Mouse (Mus musculus): Measurements from ENCODE around the gene 4930404H24Rik.

Gene 4930404H24Rik

GRCm38 (mm10) chr2:153511562-153511961 is 19.0 kb downstream of the 4930404H24Rik start:
- no peak for DNase-seq (ENCODE audit: low spot score)

DNA sequence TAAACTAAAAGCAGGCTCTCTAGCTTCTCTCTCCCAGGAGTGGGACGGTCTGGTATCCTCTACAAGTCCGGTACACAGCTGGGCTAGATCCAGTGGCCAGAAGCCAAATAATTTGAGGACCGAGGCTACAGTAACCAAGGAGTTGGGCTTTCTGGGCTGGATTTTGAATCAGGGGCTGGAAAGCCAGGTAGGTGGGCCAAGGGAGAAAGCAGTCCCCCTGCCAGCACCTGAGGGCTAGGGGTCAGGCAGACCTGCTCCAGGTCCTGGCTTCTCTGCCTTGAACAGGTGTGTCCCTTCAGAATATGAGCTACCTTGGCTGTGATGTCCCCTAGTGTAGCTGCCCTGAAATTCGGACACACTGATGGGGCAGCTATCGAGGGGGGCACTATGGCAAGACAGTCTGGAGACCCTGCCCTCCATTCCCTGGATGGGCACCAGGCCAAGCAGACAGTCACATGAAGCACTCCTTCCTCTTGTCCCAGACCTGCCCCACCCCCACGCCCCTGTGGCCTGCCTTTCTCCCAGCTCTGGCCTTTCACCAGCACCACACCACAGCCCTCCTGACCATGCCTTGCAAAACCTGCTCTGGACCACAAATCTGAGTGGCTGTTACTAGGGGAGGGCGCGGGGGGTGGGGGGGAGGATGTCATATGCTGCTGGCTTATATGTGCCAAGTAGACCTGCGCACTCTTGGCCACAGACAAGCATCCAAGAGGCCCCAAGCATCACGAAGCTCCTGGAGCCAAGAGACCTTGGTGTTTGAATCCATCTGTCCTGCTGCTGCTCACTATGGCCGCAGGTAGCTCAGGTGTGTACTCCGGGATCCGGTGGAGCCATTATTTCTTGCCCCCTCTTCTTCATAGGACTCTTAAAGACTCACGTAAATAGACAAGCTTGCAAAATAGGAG is 20.1 kb downstream of the 4930404H24Rik start:
- DNase-seq (ENCODE audit: low spot score), result no peak

DNA sequence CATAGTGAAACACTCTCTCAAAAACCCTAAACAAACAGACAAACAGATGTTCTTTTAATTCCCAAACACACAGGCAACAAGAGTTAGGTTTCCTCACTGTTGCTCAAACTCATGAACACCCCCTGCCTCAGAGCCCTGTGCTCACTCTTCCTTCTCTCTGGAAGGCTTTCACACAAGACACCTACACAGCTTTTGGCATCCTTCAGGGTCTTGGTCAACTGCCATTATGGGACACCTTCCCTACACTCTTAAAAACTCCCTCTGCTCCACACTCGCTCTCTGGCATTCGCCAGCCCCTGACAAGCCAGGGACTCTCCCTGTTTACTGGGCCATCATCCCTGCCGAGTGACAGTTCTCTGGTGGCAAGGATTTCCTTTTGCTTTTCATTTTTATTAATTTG is 21.4 kb downstream of the 4930404H24Rik start:
- DNase-seq (ENCODE audit: low spot score), result no peak

- no peak for DNase-seq (ENCODE audit: low spot score)
These were observed 22.1 kb downstream of the 4930404H24Rik start for GRCm38 (mm10) chr2:153514497-153515380.

- DNase-seq (ENCODE audit: low spot score), result no peak
These were observed 23.0 kb downstream of the 4930404H24Rik start for GRCm38 (mm10) chr2:153515582-153515981.

DNA sequence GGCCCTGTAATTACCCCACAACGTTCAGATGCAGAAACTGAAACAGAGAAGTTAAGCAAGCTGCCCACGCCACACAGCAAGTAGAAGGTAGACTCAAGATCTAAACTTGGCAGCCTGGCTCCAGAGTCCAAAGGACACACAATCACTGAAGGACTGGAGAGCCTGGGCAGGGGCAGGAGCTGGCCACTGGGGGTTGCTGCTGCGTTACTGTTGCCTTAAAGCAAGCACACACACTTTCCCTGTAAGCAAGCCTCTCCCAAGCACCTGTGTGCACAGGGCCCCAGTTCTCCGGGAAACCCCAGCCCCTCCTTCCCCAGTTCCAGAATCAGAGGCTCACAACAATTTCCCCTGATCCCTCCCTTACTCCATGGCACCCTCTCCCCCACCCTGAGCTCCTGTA is 24.4 kb downstream of the 4930404H24Rik start:
- DNase-seq (ENCODE audit: low spot score), result no peak

DNA sequence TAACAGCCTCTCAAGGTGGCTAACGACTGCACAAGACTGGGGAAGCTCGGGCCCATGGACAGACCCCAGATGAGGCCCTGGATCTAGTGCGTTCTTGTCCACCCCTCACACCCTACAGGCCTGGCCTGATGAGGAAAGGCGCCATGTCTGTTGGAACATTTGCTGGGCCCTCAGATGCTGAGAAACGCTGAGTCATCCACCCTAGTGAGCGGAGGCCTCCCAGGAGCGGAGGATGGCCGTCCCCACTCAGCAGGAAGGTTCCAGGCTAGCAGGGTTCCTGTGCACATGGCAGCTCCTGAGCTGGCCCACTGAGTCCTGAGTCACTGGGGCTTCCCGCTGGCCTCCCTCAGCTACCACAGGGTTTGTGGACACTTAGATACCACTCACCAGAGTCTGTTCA is 27.5 kb downstream of the 4930404H24Rik start:
- no peak for DNase-seq (ENCODE audit: low spot score)

DNA sequence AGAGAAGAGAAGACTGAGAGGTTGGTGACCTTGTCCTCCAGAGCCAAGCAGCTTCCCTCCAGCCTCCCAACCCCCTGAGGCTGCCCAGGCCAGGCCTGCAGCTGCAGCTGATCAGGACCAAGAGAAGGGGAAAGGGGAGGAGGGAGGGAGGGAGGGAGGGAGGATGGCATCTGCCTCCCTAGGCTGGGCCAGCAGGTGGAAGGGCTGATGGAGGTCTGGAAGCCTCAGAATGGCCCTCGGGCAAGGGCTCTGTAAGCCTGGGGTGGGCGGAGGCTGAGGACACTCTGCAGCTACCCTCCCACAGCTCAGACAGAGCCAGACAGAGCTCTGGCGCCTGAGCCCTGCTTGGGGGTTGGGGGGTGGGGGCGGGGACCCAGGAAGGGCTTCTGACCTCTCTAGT is 29.7 kb downstream of the 4930404H24Rik start:
- no peak for DNase-seq (ENCODE audit: low spot score)

- DNase-seq (ENCODE audit: low spot score), result no peak
These were observed 30.6 kb downstream of the 4930404H24Rik start for GRCm38 (mm10) chr2:153523143-153523542.

GRCm38 (mm10) chr2:153523656-153524055 is 31.1 kb downstream of the 4930404H24Rik start:
- no peak for DNase-seq (ENCODE audit: low spot score)

DNA sequence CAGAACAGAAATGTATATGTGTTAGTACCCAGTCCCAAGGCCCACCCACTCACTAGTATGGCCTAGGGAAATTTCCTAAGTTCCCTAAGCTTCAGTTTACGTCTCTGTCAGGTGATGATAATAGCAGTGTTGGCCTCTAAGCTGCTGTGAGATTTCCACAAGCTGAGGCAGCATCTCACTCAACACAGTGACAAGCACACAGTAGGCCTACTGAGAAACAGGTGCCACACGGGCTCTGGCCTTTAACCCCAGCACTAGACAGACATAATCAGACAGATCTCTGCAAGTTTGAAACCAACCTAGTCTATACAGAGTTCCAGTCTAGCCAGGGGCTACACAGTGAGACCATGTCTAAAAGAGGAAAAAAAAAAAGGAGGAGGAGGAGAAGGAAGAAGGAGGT is 32.1 kb downstream of the 4930404H24Rik start:
- DNase-seq (ENCODE audit: low spot score), result no peak

- DNase-seq (ENCODE audit: low spot score), result peak; percentile 69
These were observed 33.3 kb downstream of the 4930404H24Rik start for GRCm38 (mm10) chr2:153525906-153526311.

- no peak for DNase-seq (ENCODE audit: low spot score)
These were observed 34.4 kb downstream of the 4930404H24Rik start for GRCm38 (mm10) chr2:153526850-153527530.

- DNase-seq (ENCODE audit: low spot score), result peak; percentile 70
These were observed 35.3 kb downstream of the 4930404H24Rik start for GRCm38 (mm10) chr2:153527580-153528531.

DNA sequence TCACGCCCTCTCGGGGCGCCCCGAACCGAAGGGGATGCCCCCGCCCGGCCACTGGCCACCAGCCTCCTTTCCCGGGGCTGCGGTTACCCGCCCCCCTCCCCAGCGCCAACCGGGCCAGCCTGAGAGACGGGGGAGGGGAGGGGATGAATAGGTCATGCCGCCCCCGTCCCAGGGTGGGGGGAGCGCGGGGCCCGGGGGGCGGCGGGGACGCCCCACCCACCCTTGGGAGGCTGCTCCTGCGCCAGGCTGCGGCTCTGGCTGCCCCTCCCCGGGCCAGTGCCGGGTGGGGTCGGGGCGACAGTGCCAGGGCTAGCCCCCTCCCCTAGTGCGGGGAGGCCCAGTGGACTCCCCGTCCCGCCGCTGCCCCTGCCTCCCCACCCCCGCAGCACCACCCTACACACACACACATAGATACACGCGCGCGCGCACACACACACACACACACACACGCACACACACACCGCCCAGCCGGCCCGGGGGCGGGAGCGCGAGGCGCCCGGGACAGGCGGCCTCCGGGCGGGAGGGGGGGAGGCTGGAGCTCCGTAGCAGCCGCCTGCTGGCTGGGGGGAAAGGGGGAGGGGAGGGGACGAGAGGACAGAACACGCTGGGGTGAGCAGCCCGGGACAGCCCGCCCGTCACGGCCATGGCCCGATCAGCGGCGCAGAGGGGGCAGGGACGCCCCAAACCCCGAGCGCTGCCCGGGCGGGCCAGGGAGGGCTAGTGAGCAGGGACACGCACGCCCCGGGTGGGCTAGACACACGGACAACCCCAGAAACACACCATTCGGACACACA is 36.2 kb downstream of the 4930404H24Rik start:
- DNase-seq (ENCODE audit: low spot score), result peak; percentile 50

DNA sequence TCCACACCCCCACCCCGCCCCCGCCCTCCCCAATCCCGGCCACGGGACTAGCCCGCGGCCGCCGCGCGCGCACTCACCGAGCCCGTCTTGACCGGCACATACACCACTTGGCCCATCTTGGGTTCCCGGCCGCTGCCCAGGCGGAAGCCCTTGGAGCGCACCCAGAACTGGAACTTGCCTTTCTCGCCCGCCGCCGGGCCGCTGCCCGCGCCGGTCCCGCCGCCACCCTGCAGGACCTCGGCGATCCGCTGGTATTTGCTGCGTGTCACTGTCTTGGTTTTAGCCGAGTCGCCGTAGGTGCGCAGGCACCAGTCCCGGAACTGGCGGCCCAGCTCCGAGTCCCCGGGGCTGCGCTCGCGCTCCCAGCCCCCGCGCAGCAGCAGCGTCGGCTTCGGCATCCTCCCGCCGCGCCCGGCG is 36.8 kb downstream of the 4930404H24Rik start:
- peak; percentile 62 for DNase-seq (ENCODE audit: low spot score)

GRCm38 (mm10) chr2:153529931-153530766 is 37.6 kb downstream of the 4930404H24Rik start, which contains the start of gene Nol4l:
Gene Nol4l (minus strand): TSS chr2:153529971.
- peak; percentile 29 for DNase-seq (ENCODE audit: low spot score)

DNA sequence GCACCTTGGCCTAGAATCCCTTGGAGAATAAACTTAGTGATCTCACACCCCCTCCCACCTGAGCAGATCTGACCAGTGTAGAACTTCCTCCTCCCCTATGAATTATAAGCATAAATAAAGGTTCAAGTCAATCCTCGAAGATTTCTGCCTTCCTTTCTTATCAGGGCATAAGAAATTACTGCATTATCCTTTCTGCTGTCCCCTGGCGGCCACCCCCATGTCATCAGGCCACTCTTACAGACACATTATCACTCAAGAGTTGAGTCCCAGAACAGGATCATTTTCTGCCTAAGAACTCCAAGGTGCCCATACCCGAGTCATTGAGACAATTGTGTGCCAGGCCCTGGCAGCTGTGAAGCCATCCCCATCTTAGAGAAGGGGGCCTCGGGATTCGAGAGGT is 38.4 kb downstream of the 4930404H24Rik start:
- DNase-seq (ENCODE audit: low spot score), result no peak

DNA sequence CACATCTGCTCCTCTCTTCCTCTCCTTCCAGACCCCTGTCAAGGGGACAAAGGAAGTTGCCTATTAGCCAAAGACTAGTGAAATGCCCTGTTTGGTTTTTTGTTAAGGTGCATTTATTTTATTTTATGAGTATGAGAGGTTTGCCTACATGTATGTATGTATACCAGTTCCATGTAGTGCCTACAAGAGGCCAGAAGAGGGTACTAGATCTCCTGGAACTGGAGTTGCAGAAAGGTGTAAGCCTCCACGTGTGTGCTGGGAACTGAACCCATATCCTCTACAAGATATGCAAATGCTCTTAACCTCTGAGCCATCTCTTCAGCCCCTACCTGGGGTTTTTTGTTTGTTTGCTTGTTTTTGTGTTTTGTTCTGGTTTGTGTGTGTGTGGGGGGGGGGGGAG is 41.4 kb downstream of the 4930404H24Rik start:
- DNase-seq (ENCODE audit: low spot score), result no peak
